Mouse (Mus musculus) midbrain, embryonic 16.5 days (tissue): ENCODE measurements around the gene B3galt5. TPM values are rescaled to one million over a fixed set of nuclear protein-coding genes. Genes with fewer than 3 reads are reported as not detected.
A peak's percentile ranks its signal among the peaks of the same experiment; 100 is the strongest.

ENCODE experiments used
- ATAC-seq: fragments of 200-750 bp; cut with Nextera tagmentation; 2 replicates; pipeline ENCODE4 v1.8.0; 2017; ENCODE audit warnings: moderate TSS enrichment
- H3K27ac ChIP-seq: fragments of 300-500 bp; sonication (generic); 2 replicates; pipeline ENCODE4 v1.5.1; 2014; ENCODE audit warnings: mild to moderate bottlenecking, low read length, mixed read lengths
- H3K27me3 ChIP-seq: fragments of 300-500 bp; sonication (generic); 2 replicates; pipeline ENCODE4 v1.6.1; 2014; ENCODE audit warnings: low read depth, low read length, mixed read lengths; ENCODE audit not compliant: control insufficient read depth, insufficient read depth
- H3K36me3 ChIP-seq: fragments of 300-500 bp; sonication (generic); 2 replicates; pipeline ENCODE4 v1.6.1; 2014; ENCODE audit warnings: mild to moderate bottlenecking, low read length, moderate library complexity, mixed read lengths; ENCODE audit not compliant: control insufficient read depth, insufficient read depth
- H3K4me1 ChIP-seq: fragments of 300-500 bp; sonication (generic); 2 replicates; pipeline ENCODE4 v1.6.1; 2014; ENCODE audit warnings: mild to moderate bottlenecking, low read length, mixed read lengths; ENCODE audit not compliant: control insufficient read depth, insufficient read depth
- H3K4me2 ChIP-seq: fragments of 300-500 bp; sonication (generic); 2 replicates; pipeline ENCODE4 v1.6.1; 2014; ENCODE audit warnings: mild to moderate bottlenecking, low read length, mixed read lengths
- H3K4me3 ChIP-seq: fragments of 300-500 bp; sonication (generic); 2 replicates; pipeline ENCODE4 v1.5.1; 2014; ENCODE audit warnings: low read depth, mild to moderate bottlenecking, low read length, moderate library complexity, mixed read lengths
- H3K9ac ChIP-seq: fragments of 300-500 bp; sonication (generic); 2 replicates; pipeline ENCODE4 v1.6.1; 2014; ENCODE audit warnings: low read depth, low read length, mixed read lengths
- H3K9me3 ChIP-seq: fragments of 300-500 bp; sonication (generic); replicated peaks from 2 replicates; pipeline ENCODE4 v1.6.1; 2014; ENCODE audit warnings: mild to moderate bottlenecking, low read length, mixed read lengths; ENCODE audit not compliant: control insufficient read depth, poor library complexity, severe bottlenecking
- WGBS: fragments of 180-500 bp; shearing (Covaris S2); extraction: QIAGEN DNeasy Blood & Tissue Kit; methylation state at CpG from one replicate; pipeline ENCODE4 v1.1.7; 2014; 5-methylcytosine and 5-hydroxymethylcytosine counted together
- polyA plus RNA-seq: library from polyadenylated mRNA; unstranded; fragments of >200 nt; fragmentation: Nextera tagmentation; extraction: Ambion mirVana; gene quantifications from 2 replicates; pipeline ENCODE4 v1.2.1, GENCODE M21; 2015

B3galt5 gene
- polyA plus RNA-seq, 1 experiment from 2014 or later, result 4.8 TPM

- no peak overlapping the region for H3K27ac ChIP-seq
- H3K4me1 ChIP-seq, result peaks cover 15% of the 10 kb centered on the region
- no peaks in the 10 kb centered on the region for H3K36me3 ChIP-seq
- WGBS, result 91% methylated on average over 8 of the region's 8 CpGs
- ATAC-seq, result no peak
- H3K4me3 ChIP-seq, result no peak overlapping the region
- no peak overlapping the region for H3K4me2 ChIP-seq
- H3K9me3 ChIP-seq, result no peaks in the 10 kb centered on the region
- H3K9ac ChIP-seq, result no peak overlapping the region
- no peaks in the 10 kb centered on the region for H3K27me3 ChIP-seq
These were observed 1.6 kb upstream of the B3galt5 start for GRCm38 (mm10) chr16:96233996-96234395.

GRCm38 (mm10) chr16:96244496-96244895 is 8.9 kb downstream of the B3galt5 start:
- H3K4me2 ChIP-seq, result no peak overlapping the region
- no peaks in the 10 kb centered on the region for H3K9me3 ChIP-seq
- H3K9ac ChIP-seq, result no peak overlapping the region
- H3K4me1 ChIP-seq, result no peaks in the 10 kb centered on the region
- H3K27me3 ChIP-seq, result no peaks in the 10 kb centered on the region
- no peaks in the 10 kb centered on the region for H3K36me3 ChIP-seq
- no peak overlapping the region for H3K27ac ChIP-seq
- WGBS, result 80% methylated on average over 6 of the region's 6 CpGs
- no peak overlapping the region for H3K4me3 ChIP-seq
- no peak for ATAC-seq

GRCm38 (mm10) chr16:96249635-96250034 is 14.0 kb downstream of the B3galt5 start:
- H3K4me3 ChIP-seq, result no peak overlapping the region
- H3K4me2 ChIP-seq, result no peak overlapping the region
- WGBS, result 72% methylated on average over 7 of the region's 7 CpGs
- no peaks in the 10 kb centered on the region for H3K36me3 ChIP-seq
- no peaks in the 10 kb centered on the region for H3K9me3 ChIP-seq
- no peak overlapping the region for H3K9ac ChIP-seq
- no peaks in the 10 kb centered on the region for H3K27me3 ChIP-seq
- H3K4me1 ChIP-seq, result no peaks in the 10 kb centered on the region
- H3K27ac ChIP-seq, result no peak overlapping the region
- no peak for ATAC-seq

DNA sequence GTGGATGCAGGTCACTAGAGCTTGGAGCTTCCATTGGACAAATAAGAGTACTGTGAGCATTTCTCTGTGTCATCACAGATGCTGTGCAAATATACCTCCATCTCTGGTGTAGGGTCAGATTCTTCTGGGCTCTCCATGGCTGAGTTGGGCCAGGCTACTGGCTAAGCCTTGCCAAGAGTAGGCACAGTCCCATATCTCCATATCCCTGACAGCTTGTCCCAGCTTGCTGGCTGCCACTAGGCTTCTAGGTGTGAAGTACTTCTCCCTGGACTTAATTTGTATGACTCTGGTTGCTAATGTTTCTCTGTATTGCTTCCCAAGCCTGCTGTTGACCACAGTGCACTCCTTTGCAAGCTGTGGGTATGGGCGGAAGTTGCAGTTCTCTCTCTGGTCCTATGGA is 16.5 kb downstream of the B3galt5 start:
- Histone ChIP-seq H3K9me3 (no peaks in the 10 kb centered on the region), H3K36me3 (no peaks in the 10 kb centered on the region), H3K4me2 (no peak overlapping the region), H3K4me3 (no peak overlapping the region), H3K4me1 (no peaks in the 10 kb centered on the region), H3K9ac (no peak overlapping the region), H3K27me3 (no peaks in the 10 kb centered on the region), H3K27ac (no peak overlapping the region)
- no peak for ATAC-seq
- WGBS, result 97% methylated on average over 1 of the region's 1 CpGs

GRCm38 (mm10) chr16:96258429-96258828 is 22.8 kb downstream of the B3galt5 start:
- 90% methylated on average over 8 of the region's 8 CpGs for WGBS
- ATAC-seq, result no peak

GRCm38 (mm10) chr16:96271736-96272135 is 36.1 kb downstream of the B3galt5 start:
- Histone ChIP-seq H3K9me3 (no peaks in the 10 kb centered on the region), H3K9ac (no peak overlapping the region), H3K36me3 (no peaks in the 10 kb centered on the region), H3K27me3 (no peaks in the 10 kb centered on the region), H3K27ac (no peak overlapping the region), H3K4me2 (no peak overlapping the region), H3K4me3 (no peak overlapping the region), H3K4me1 (no peaks in the 10 kb centered on the region)
- no peak for ATAC-seq
- 78% methylated on average over 2 of the region's 2 CpGs for WGBS

More at GRCm38 (mm10) chr16:96258429-96258828, 22.8 kb downstream of the B3galt5 start:
- Histone ChIP-seq H3K27me3 (no peaks in the 10 kb centered on the region), H3K4me2 (no peak overlapping the region), H3K9ac (no peak overlapping the region), H3K27ac (no peak overlapping the region), H3K4me3 (no peak overlapping the region), H3K4me1 (no peaks in the 10 kb centered on the region), H3K9me3 (no peaks in the 10 kb centered on the region), H3K36me3 (no peaks in the 10 kb centered on the region)

GRCm38 (mm10) chr16:96272929-96273619 is 37.5 kb downstream of the B3galt5 start:
- Histone ChIP-seq H3K4me1 (no peaks in the 10 kb centered on the region), H3K27me3 (no peaks in the 10 kb centered on the region), H3K9me3 (no peaks in the 10 kb centered on the region), H3K4me3 (no peak overlapping the region), H3K27ac (no peak overlapping the region), H3K36me3 (no peaks in the 10 kb centered on the region), H3K9ac (0 out of 2 replicates have a peak overlapping the region, but pooled peaks have one; percentile 35), H3K4me2 (no peak overlapping the region)
- 54% methylated on average over 14 of the region's 14 CpGs for WGBS
- no peak for ATAC-seq

GRCm38 (mm10) chr16:96276596-96276995 is 41.0 kb downstream of the B3galt5 start:
- peaks cover 12% of the 10 kb centered on the region for H3K4me1 ChIP-seq
- H3K27me3 ChIP-seq, result 0 out of 2 replicates have a peak, but pooled peaks cover 4% of the 10 kb centered on the region
- no peak overlapping the region for H3K27ac ChIP-seq
- no peaks in the 10 kb centered on the region for H3K9me3 ChIP-seq
- no peak overlapping the region for H3K4me2 ChIP-seq
- 72% methylated on average over 3 of the region's 3 CpGs for WGBS
- no peaks in the 10 kb centered on the region for H3K36me3 ChIP-seq
- no peak overlapping the region for H3K9ac ChIP-seq
- no peak overlapping the region for H3K4me3 ChIP-seq
- no peak for ATAC-seq

- ATAC-seq, result no peak
- Histone ChIP-seq H3K4me1 (peaks cover 14% of the 10 kb centered on the region), H3K36me3 (no peaks in the 10 kb centered on the region), H3K4me3 (no peak overlapping the region), H3K27me3 (0 out of 2 replicates have a peak, but pooled peaks cover 4% of the 10 kb centered on the region), H3K27ac (no peak overlapping the region), H3K4me2 (no peak overlapping the region), H3K9ac (no peak overlapping the region), H3K9me3 (no peaks in the 10 kb centered on the region)
- 24% methylated on average over 9 of the region's 9 CpGs for WGBS
These were observed 43.1 kb downstream of the B3galt5 start for GRCm38 (mm10) chr16:96278491-96279224.
